Mouse (Mus musculus): ENCODE measurements around the gene Ciz1. TPM values are rescaled to one million over a fixed set of nuclear protein-coding genes. Genes with fewer than 3 reads are reported as not detected.
A peak's percentile ranks its signal among the peaks of the same experiment; 100 is the strongest.

Ciz1 gene
- polyA plus RNA-seq, 1 experiment from 2014 or later: 35.2 TPM

GRCm38 (mm10) chr2:32421851-32422251 lies 69.7 kb downstream of the Ciz1 start:
- Histone ChIP-seq H3K4me2 (no peak overlapping the region), H3K27me3 (replicated peaks) (no peaks in the 10 kb centered on the region), H3K4me1 (peaks cover 41% of the 10 kb centered on the region), H3K27ac (replicated peaks) (no peak overlapping the region), H3K9ac (no peak overlapping the region), H3K36me3 (peaks cover 48% of the 10 kb centered on the region), H3K9me3 (no peaks in the 10 kb centered on the region), H3K4me3 (no peak overlapping the region)
- WGBS: 92% methylated on average over 6 of the region's 6 CpGs
- ATAC-seq (ENCODE audit: extremely low read depth, insufficient number of reproducible peaks, low FRiP score, low TSS enrichment): no peak

- peaks cover 29% of the 10 kb centered on the region for H3K36me3 ChIP-seq
- peak overlapping the region; percentile 70 for H3K4me2 ChIP-seq
- no peaks in the 10 kb centered on the region for H3K9me3 ChIP-seq
- WGBS: 2% methylated on average over 14 of the region's 14 CpGs
- H3K27me3 ChIP-seq (replicated peaks): no peaks in the 10 kb centered on the region
- peak; percentile 72; the same call in 1 of the 2 replicates for ATAC-seq (ENCODE audit: extremely low read depth, insufficient number of reproducible peaks, low FRiP score, low TSS enrichment)
- peaks cover 55% of the 10 kb centered on the region for H3K4me1 ChIP-seq
- peak overlapping the region; percentile 91 for H3K27ac ChIP-seq (replicated peaks)
- H3K4me3 ChIP-seq: peak overlapping the region; percentile 51
- H3K9ac ChIP-seq: peak overlapping the region; percentile 69
These were observed 71.6 kb downstream of the Ciz1 start for GRCm38 (mm10) chr2:32423481-32424331.

- 43% methylated on average over 3 of the region's 3 CpGs for WGBS
- Histone ChIP-seq H3K36me3 (peaks cover 19% of the 10 kb centered on the region), H3K9me3 (no peaks in the 10 kb centered on the region), H3K4me3 (no peak overlapping the region), H3K4me2 (peak overlapping the region; percentile 70; the same call in 1 of the 2 replicates), H3K27ac (replicated peaks) (peak overlapping the region; percentile 91), H3K4me1 (peaks cover 66% of the 10 kb centered on the region), H3K27me3 (replicated peaks) (no peaks in the 10 kb centered on the region), H3K9ac (peak overlapping the region; percentile 48)
- no peak for ATAC-seq (ENCODE audit: extremely low read depth, insufficient number of reproducible peaks, low FRiP score, low TSS enrichment)
These were observed 72.7 kb downstream of the Ciz1 start for GRCm38 (mm10) chr2:32424796-32425195.

- Histone ChIP-seq H3K9ac (0 out of 2 replicates have a peak overlapping the region, but pooled peaks have one; percentile 48), H3K27me3 (replicated peaks) (no peaks in the 10 kb centered on the region), H3K36me3 (peaks cover 11% of the 10 kb centered on the region), H3K4me1 (peaks cover 74% of the 10 kb centered on the region), H3K27ac (replicated peaks) (peak overlapping the region; percentile 91; the same call in 1 of the 2 replicates), H3K4me3 (no peak overlapping the region), H3K4me2 (no peak overlapping the region), H3K9me3 (no peaks in the 10 kb centered on the region)
- ATAC-seq (ENCODE audit: extremely low read depth, insufficient number of reproducible peaks, low FRiP score, low TSS enrichment): no peak
- whole genome bisulfite sequencing: 51% methylated on average over 5 of the region's 5 CpGs
These were observed 73.4 kb downstream of the Ciz1 start for GRCm38 (mm10) chr2:32425568-32425967.

- no peak for ATAC-seq (ENCODE audit: extremely low read depth, insufficient number of reproducible peaks, low FRiP score, low TSS enrichment)
- WGBS: 88% methylated on average over 1 of the region's 1 CpGs
- H3K27me3 ChIP-seq (replicated peaks): no peaks in the 10 kb centered on the region
- H3K4me2 ChIP-seq: no peak overlapping the region
- no peak overlapping the region for H3K4me3 ChIP-seq
- H3K9me3 ChIP-seq: no peaks in the 10 kb centered on the region
- H3K9ac ChIP-seq: no peak overlapping the region
- H3K36me3 ChIP-seq: peaks cover 5% of the 10 kb centered on the region; the same call in 1 of the 2 replicates
- H3K4me1 ChIP-seq: peaks cover 77% of the 10 kb centered on the region
- no peak overlapping the region; the same call in 1 of the 2 replicates for H3K27ac ChIP-seq (replicated peaks)
These were observed 74.0 kb downstream of the Ciz1 start for GRCm38 (mm10) chr2:32426141-32426540.

GRCm38 (mm10) chr2:32427720-32428119 lies 75.6 kb downstream of the Ciz1 start:
- H3K27me3 ChIP-seq (replicated peaks): no peaks in the 10 kb centered on the region
- no peak overlapping the region for H3K4me2 ChIP-seq
- no peak for ATAC-seq (ENCODE audit: extremely low read depth, insufficient number of reproducible peaks, low FRiP score, low TSS enrichment)
- 82% methylated on average over 5 of the region's 5 CpGs for WGBS
- no peak overlapping the region for H3K9ac ChIP-seq
- no peak overlapping the region for H3K4me3 ChIP-seq
- peaks cover 72% of the 10 kb centered on the region for H3K4me1 ChIP-seq
- H3K27ac ChIP-seq (replicated peaks): no peak overlapping the region
- H3K9me3 ChIP-seq: no peaks in the 10 kb centered on the region
- peaks cover 4% of the 10 kb centered on the region; the same call in 1 of the 2 replicates for H3K36me3 ChIP-seq

GRCm38 (mm10) chr2:32428262-32428722 lies 76.2 kb downstream of the Ciz1 start:
- peak overlapping the region; percentile 35 for H3K4me2 ChIP-seq
- 56% methylated on average over 8 of the region's 8 CpGs for WGBS
- H3K27ac ChIP-seq (replicated peaks): peak overlapping the region; percentile 53; the same call in 1 of the 2 replicates
- peaks cover 4% of the 10 kb centered on the region; the same call in 1 of the 2 replicates for H3K36me3 ChIP-seq
- H3K4me1 ChIP-seq: peaks cover 66% of the 10 kb centered on the region
- peak overlapping the region; percentile 12; the same call in 1 of the 2 replicates for H3K9ac ChIP-seq
- H3K9me3 ChIP-seq: no peaks in the 10 kb centered on the region
- H3K27me3 ChIP-seq (replicated peaks): no peaks in the 10 kb centered on the region
- ATAC-seq (ENCODE audit: extremely low read depth, insufficient number of reproducible peaks, low FRiP score, low TSS enrichment): no peak
- no peak overlapping the region for H3K4me3 ChIP-seq

GRCm38 (mm10) chr2:32429215-32429891 lies 77.2 kb downstream of the Ciz1 start:
- H3K9ac ChIP-seq: peak overlapping the region; percentile 12; the same call in 1 of the 2 replicates
- WGBS: 64% methylated on average over 4 of the region's 4 CpGs
- H3K27ac ChIP-seq (replicated peaks): 0 out of 2 replicates have a peak overlapping the region, but pooled peaks have one; percentile 53
- H3K4me2 ChIP-seq: no peak overlapping the region
- no peaks in the 10 kb centered on the region for H3K9me3 ChIP-seq
- no peaks in the 10 kb centered on the region for H3K27me3 ChIP-seq (replicated peaks)
- H3K4me1 ChIP-seq: peaks cover 57% of the 10 kb centered on the region
- ATAC-seq (ENCODE audit: extremely low read depth, insufficient number of reproducible peaks, low FRiP score, low TSS enrichment): no peak
- peaks cover 4% of the 10 kb centered on the region; the same call in 1 of the 2 replicates for H3K36me3 ChIP-seq
- no peak overlapping the region for H3K4me3 ChIP-seq

Small RNA genes within 50 kb of the gene (microRNA-seq; reads per million reads assigned to microRNA genes)
- 0.61 reads per million for gene Gm23363
- 449 reads per million, percentile 72 among the genes with 10 or more reads in this experiment for gene Mir199b

Other genes starting within 250 kb of the Ciz1 start
- 24.5 and 25.1 TPM in 2 replicates for gene Prrc2b, start 201.2 kb upstream of the Ciz1 start, polyA plus RNA-seq (2015; fragmentation: Nextera tagmentation; extraction: Ambion mirVana)
- gene Pomt1, start 115.7 kb upstream of the Ciz1 start, polyA plus RNA-seq (2015; fragmentation: Nextera tagmentation; extraction: Ambion mirVana): 16.0 and 18.8 TPM in 2 replicates
- gene Uck1, start 92.2 kb upstream of the Ciz1 start, polyA plus RNA-seq (2015; fragmentation: Nextera tagmentation; extraction: Ambion mirVana): 44.8 and 45.3 TPM in 2 replicates
- 22.0 and 22.2 TPM in 2 replicates for gene Golga2, start 64.9 kb upstream of the Ciz1 start, polyA plus RNA-seq (2015; fragmentation: Nextera tagmentation; extraction: Ambion mirVana)
- 286 and 336 TPM in 2 replicates for gene Swi5, start 64.3 kb upstream of the Ciz1 start, polyA plus RNA-seq (2015; fragmentation: Nextera tagmentation; extraction: Ambion mirVana)
- gene Dnm1, start 1.0 kb downstream of the Ciz1 start, polyA plus RNA-seq (2015; fragmentation: Nextera tagmentation; extraction: Ambion mirVana): 3.4 and 4.5 TPM in 2 replicates
- gene 1110008P14Rik, start 29.6 kb downstream of the Ciz1 start, polyA plus RNA-seq (2015; fragmentation: Nextera tagmentation; extraction: Ambion mirVana): 47.5 and 49.0 TPM in 2 replicates
- gene Lcn2, start 35.9 kb downstream of the Ciz1 start, polyA plus RNA-seq (2015; fragmentation: Nextera tagmentation; extraction: Ambion mirVana): 0.91 and 0.98 TPM in 2 replicates
- 35.3 and 36.1 TPM in 2 replicates for gene Ptges2, start 43.6 kb downstream of the Ciz1 start, polyA plus RNA-seq (2015; fragmentation: Nextera tagmentation; extraction: Ambion mirVana)
- 4.2 and 5.0 TPM in 2 replicates for gene Naif1, start 98.1 kb downstream of the Ciz1 start, polyA plus RNA-seq (2015; fragmentation: Nextera tagmentation; extraction: Ambion mirVana)
- gene Slc25a25, start 99.1 kb downstream of the Ciz1 start, polyA plus RNA-seq (2015; fragmentation: Nextera tagmentation; extraction: Ambion mirVana): 10.7 and 10.9 TPM in 2 replicates
- gene Fam102a, start 183.0 kb downstream of the Ciz1 start, polyA plus RNA-seq (2015; fragmentation: Nextera tagmentation; extraction: Ambion mirVana): 5.4 and 5.7 TPM in 2 replicates
- 72.9 and 81.4 TPM in 2 replicates for gene Dpm2, start 218.5 kb downstream of the Ciz1 start, polyA plus RNA-seq (2015; fragmentation: Nextera tagmentation; extraction: Ambion mirVana)
- 0.36 TPM in 1 of 2 replicates, not detected in the other for gene Pip5kl1, start 222.5 kb downstream of the Ciz1 start, polyA plus RNA-seq (2015; fragmentation: Nextera tagmentation; extraction: Ambion mirVana)
- gene 9430097D07Rik, start 223.4 kb downstream of the Ciz1 start, polyA plus RNA-seq (2015; fragmentation: Nextera tagmentation; extraction: Ambion mirVana): 0.21 TPM in 1 of 2 replicates, not detected in the other
- 37.6 and 38.7 TPM in 2 replicates for gene St6galnac4, start 234.8 kb downstream of the Ciz1 start, polyA plus RNA-seq (2015; fragmentation: Nextera tagmentation; extraction: Ambion mirVana)
- gene St6galnac6, start 247.4 kb downstream of the Ciz1 start, polyA plus RNA-seq (2015; fragmentation: Nextera tagmentation; extraction: Ambion mirVana): 24.8 and 29.1 TPM in 2 replicates